Mouse (Mus musculus) heart, adult 9 months (tissue): ENCODE measurements around the gene Olfr1265.

Experiments
- DNase-seq, 2 experiments: peaks; one replicate each; pipeline ENCODE4 v3.0.0; 2022; ENCODE audit warnings: low spot score in 2 of 2

The Olfr1265 gene

DNA sequence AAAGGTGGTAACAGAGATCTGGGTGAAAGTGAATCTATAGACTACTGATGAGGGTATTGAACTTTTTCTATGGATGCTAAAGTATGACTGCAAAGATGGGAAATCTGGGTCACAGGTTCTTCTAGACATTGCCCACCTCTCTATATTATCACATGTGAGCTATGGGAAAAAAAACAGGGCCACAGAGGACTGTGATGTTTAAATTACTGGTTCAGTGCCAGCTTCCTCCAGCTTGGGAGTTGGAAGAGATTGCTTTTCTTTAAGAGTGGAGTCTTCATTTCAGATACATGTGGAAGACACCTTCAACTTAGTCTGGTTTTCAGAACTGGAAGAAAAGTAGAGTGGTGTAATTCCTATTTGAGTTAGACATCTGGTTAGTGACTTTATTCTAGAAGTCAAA is at the start of gene Olfr1265:
Gene Olfr1265, plus strand, starts transcription at position 301 of the 400 bp plus-strand sequence.
- no peak for DNase-seq

DNA sequence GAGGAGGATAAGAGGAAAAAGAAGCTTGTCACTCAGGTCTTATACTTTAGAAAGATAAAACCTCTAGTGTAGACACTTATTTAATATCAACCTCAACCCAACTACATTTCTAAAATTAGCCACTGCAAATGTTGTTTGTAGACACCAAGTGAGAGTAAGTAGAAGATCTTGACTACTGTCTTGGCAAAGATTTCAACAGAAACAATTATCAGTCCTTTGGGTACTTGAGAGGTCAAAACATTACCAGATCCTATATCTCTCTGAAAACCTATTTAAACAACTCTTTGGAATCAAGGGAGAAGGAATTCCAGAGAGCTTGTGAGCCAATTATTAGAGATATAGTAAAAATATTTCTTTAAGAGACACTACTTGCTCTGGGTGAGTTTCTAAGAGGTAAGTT is 44.2 kb upstream of the Olfr1265 start, which contains the start of gene Olfr1261:
Gene Olfr1261, plus strand, starts transcription at position 301 of the 400 bp plus-strand sequence.
- no peak for DNase-seq

DNA sequence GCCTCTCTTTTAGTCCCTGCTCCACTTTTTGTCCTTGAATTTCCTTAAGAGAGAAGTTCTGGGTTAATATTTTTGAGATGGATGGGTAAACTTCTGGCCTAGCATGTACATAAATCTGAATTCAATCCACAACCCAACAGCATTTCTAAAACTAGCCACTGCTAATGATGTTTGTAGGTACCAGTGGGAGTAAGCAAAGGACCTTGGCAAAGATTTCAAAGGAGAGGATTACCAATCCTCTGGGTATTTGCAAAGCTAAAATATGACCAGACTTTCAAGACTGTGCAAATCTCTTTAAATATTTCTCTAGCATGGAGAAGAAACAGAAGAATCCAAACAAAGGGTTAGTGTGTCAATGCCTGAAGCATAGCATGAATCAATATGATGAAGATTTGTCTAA is 35.3 kb upstream of the Olfr1265 start, which contains the start of gene Olfr1262:
Gene Olfr1262, plus strand, starts transcription at position 301 of the 400 bp plus-strand sequence.
- DNase-seq: no peak

DNA sequence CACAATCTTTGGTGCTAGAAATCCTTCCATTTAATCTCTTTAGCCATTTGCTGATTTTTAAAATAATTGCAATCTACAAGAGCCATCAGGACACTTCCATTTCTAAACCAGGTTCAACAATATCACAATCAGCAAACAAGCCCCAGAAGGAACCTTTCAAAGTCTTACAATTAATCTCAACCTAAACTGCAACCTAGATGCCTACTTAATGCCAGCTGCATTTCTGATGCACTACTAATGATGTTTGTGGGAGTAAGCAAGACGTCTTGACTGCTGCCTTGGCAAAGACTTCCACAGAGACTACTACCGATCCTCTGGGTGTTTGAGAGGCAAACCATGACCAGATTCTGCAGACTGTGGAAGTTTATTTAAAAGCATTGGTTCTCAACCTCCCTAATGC is 23.3 kb upstream of the Olfr1265 start, which contains the start of gene Olfr1263:
Gene Olfr1263, plus strand, starts transcription at position 301 of the 400 bp plus-strand sequence.
- no peak for DNase-seq

DNA sequence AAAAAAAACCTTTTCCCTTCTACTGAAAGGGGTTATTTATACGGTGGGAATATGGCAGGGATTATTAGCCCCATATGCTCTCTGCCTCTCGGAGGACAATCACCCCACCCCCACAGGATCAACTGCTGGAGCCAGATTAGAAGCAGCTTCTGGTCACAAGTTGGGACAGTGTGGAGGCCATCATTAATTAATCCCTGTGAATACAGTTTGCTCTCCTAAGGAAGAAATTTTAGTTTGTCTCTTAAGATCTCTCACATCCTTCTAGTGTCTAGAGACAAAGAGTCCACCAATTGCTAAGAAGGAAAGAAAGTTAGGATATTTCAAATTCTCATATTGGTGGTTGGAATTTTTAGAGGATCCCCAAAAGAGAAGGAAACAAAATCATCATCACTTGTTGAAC is 9.7 kb upstream of the Olfr1265 start, which contains the start of gene Olfr1264:
Gene Olfr1264, minus strand, starts transcription at position 101 of the 400 bp plus-strand sequence.
- no peak for DNase-seq

DNA sequence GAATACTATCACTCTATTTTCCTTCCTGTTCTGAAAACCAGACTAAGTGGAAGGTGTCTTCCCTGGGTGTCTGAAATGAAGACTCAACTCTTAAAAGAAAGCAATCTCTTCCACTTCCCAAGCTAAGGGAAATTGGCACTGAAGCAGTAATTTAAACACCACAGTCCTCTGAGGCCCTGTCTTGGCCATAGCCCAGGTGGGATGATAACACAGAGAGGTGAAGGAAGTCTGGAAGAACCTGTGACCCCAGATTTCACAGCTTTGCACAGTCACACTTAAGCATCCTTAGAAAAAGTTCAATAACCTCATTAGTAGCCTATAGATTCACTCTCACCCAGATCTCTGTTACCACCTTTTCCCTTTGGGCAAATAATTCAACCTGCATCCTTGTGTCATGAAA is 28.4 kb downstream of the Olfr1265 start, which contains the start of gene Olfr140:
Gene Olfr140, minus strand, starts transcription at position 101 of the 400 bp plus-strand sequence.
- DNase-seq: no peak

DNA sequence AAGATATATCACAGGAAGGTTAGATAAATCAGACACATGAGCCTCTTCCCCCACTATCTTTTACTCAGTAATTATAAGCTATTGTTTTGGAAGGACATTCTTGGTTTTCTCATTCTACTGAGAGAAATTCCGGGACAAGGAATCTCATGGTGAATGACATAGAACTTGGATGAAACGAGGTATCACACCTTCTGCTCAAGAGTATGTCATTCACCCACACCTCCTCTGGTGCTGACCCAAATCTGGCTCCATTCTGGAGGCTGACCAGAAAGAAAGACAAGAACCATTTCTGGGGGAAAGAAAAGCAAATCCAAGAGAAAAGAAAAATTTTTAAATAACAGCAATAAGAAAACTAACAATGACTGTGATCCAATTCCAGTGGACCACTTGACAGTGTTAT is 34.9 kb downstream of the Olfr1265 start:
- DNase-seq: no peak
